Mouse (Mus musculus) kidney, postnatal 10 days (tissue): ENCODE results near the gene Ksr1.
A peak's percentile ranks its signal among the peaks of the same experiment; 100 is the strongest.

Experiments
- DNase-seq: peaks from one replicate; pipeline ENCODE4 v3.0.0; 2021; ENCODE audit warnings: mixed read lengths

Ksr1 gene

DNA sequence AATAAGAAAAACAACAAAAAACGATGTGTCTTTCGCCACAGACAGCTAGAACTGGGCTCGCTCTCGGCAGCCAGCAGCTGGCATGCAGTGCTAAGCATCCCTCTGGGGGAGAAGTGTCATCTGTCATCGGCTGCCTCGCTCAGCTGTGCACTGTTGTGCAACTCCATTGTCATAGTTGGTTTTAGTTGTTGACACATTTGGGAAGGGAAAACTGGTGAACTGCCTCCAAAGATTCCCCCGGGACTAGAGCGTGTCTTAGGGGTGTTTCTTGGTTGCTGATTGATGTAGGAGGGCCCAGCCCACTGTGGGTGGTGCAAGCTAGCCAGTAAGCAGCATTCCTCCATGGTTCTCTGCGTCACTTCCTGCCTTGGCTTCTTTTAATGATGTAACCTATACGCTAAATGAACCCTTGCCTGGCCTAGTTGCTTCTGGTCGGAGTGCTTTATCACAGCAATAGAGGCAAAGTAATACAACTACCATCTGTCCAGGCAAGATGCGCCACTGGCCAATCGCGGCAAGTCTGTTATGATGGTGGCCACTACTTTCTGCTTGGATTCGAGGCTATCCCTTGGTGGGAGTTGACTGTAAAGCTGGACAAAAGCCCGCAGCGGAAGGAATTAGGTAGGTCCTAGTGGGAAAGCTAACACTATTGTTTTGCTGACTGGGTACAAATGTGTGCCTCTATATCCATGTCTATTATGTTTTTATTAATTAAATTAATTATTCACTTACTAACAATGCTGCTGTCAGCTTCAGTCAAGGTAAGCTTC lies 172.6 kb downstream of the Ksr1 start:
- DNase-seq: peak; percentile 64

DNA sequence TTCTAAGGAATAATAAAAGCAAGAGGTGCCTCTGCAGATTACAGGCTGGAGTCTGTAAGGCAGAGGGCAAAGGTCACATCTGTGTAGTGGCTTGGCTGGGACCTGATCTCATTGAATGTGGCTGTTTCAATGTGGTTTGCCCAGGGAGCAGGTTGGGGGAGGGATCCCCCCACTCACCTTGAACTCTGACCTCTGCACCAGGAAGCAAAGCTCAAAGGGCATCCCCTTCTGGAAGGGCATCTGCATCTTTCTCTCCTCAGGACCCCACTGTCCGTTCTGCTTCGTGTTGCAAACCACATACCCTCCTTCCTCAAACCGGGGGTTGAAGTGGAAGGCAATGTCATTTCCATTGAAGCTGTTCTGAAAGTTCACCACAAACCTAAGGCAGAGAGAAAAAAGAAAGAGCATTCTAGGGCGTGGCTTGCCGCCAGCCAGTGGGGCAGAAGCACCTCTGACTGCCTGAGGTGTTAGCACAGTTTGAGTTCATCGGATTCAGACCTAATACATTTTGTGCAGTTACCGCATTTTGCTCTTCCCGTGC lies 173.3 kb downstream of the Ksr1 start:
- no peak for DNase-seq

DNA sequence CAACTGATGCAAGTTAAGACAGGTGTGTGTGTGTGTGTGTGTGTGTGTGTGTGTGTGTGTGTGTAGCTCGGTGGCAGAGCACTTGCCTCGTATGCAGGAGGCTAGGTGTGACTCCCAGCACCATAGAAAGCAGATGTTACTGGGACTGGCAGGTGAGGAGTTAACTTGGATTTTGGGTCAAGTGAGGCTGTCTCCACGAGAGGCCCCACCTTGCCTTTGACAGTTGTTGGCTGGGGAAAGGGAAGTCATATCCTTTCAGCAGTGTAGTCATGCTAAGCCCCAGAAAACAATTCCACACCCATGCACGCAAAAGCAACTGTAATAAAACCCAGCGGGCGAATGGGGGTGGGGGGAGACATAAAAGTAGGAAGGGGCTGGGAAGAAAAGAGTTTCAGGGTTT lies 173.9 kb downstream of the Ksr1 start:
- DNase-seq: no peak

DNA sequence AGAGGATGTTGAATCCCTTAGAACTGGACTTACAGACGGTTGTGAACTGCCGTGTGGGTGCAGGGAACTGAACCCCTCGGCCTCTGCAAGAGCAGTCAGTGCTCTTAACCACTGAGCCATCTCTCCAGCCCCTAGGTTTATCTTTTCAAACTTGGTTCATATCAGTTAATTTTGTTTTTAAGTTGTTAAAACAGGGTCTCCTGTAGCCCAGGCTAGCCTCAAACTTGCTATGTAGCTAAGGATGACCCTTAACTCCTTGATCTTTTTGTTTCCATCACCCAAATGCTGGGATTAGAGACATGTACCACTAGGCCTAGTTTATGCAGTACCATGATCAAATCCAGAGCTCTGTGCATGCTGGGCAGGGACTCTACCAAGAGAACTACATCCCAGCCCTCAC lies 174.5 kb downstream of the Ksr1 start:
- DNase-seq: no peak

DNA sequence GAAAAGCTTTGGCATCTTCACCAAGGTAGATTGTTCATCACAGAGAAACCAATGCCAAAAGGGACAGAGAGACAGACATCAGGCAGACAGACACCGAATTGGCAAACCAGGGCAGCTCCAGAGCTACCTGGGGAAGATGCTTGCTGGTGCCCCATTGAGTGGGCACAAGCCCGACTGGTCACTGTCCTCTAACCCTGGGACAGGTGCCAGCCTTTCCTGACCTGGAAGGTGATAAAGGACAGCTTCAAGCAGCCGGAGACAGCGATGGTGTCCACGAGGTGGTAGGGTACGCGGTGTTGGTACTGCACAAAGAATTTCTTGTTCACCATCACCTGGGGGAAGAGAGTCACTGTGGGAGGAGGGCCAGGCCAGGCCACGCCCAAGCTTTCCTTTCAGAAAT lies 175.1 kb downstream of the Ksr1 start:
- no peak for DNase-seq

DNA sequence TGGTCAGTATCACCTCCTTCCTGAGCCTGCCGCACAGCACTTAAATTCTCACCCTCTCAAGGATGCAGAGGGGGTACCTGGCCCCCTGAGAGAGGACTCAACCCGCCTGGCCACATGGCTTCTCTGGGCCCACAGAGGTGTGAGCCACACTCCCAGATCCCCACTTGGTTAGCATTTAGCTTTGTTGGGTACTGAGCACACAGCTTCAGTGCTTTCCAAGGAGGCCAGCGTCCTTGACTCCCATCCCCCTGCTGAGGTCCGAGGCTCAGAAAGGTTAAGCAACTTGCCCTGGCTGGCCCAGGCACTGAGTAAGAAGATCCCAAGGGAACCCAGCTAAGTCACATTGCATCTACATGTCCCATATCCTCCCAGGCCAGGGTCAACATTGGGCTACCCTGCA lies 178.1 kb downstream of the Ksr1 start:
- no peak for DNase-seq

DNA sequence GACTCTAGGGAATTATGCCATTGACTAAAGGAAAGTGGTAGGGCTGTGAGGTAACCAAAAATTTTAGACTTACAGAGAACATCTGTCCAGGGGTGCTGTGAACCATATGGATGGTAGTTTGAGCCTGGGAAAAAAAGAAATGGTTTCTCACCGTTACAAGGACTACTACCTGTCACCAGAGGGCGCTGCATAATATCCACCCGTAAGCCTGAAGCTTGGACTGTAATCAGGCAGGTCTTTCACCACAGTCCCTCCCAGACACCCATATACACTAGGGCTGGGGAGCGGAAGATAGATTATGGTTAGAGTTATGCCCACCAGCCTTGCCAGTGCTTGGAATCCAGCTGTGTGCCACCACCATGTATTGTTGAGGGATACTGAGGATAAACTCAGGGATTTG lies 178.8 kb downstream of the Ksr1 start:
- peak; percentile 77 for DNase-seq
